Mouse (Mus musculus) lung, embryonic 15.5 days (tissue): Measurements from ENCODE around the gene Nkd1. TPM values are rescaled to one million over a fixed set of nuclear protein-coding genes. Genes with fewer than 3 reads are reported as not detected.

ENCODE experiments used
- ATAC-seq: fragments of 200-750 bp; cut with Nextera tagmentation; 2 replicates; pipeline ENCODE4 v1.8.0; 2017; ENCODE audit warnings: moderate number of reproducible peaks, borderline replicate concordance; ENCODE audit not compliant: low FRiP score, low TSS enrichment; ENCODE audit errors: extremely low read depth
- H3K27ac ChIP-seq: fragments of 300-500 bp; sonication (generic); 2 replicates; pipeline ENCODE4 v1.5.1; 2015; ENCODE audit warnings: moderate library complexity, mild to moderate bottlenecking, inconsistent platforms
- H3K27me3 ChIP-seq: fragments of 300-500 bp; sonication (generic); 2 replicates; pipeline ENCODE4 v1.6.1; 2015; ENCODE audit warnings: inconsistent platforms
- H3K36me3 ChIP-seq: fragments of 300-500 bp; sonication (generic); 2 replicates; pipeline ENCODE4 v1.6.1; 2015; ENCODE audit warnings: inconsistent platforms
- H3K4me1 ChIP-seq: fragments of 300-500 bp; sonication (generic); 2 replicates; pipeline ENCODE4 v1.6.1; 2015; ENCODE audit warnings: inconsistent platforms
- H3K4me2 ChIP-seq: fragments of 300-500 bp; sonication (generic); 2 replicates; pipeline ENCODE4 v1.6.1; 2015; ENCODE audit warnings: inconsistent platforms, mild to moderate bottlenecking, moderate library complexity
- H3K4me3 ChIP-seq: fragments of 300-500 bp; sonication (generic); 2 replicates; pipeline ENCODE4 v1.5.1; 2015; ENCODE audit warnings: mild to moderate bottlenecking, inconsistent platforms
- H3K9ac ChIP-seq: fragments of 300-500 bp; sonication (generic); 2 replicates; pipeline ENCODE4 v1.6.1; 2015; ENCODE audit warnings: inconsistent platforms
- H3K9me3 ChIP-seq: fragments of 300-500 bp; sonication (generic); 2 replicates; pipeline ENCODE4 v1.6.1; 2016; ENCODE audit warnings: inconsistent platforms
- WGBS: fragments of 180-500 bp; shearing (Covaris S2); methylation state at CpG from one replicate; pipeline ENCODE4 v1.1.7; 2015; 5-methylcytosine and 5-hydroxymethylcytosine counted together
- polyA plus RNA-seq: library from polyadenylated mRNA; unstranded; fragments of >200 nt; fragmentation: Nextera tagmentation; extraction: Ambion mirVana; gene quantifications from 2 replicates; pipeline ENCODE4 v1.2.1, GENCODE M21; 2015

Nkd1 gene
- polyA plus RNA-seq, 1 experiment from 2014 or later, result 56.4 TPM

DNA sequence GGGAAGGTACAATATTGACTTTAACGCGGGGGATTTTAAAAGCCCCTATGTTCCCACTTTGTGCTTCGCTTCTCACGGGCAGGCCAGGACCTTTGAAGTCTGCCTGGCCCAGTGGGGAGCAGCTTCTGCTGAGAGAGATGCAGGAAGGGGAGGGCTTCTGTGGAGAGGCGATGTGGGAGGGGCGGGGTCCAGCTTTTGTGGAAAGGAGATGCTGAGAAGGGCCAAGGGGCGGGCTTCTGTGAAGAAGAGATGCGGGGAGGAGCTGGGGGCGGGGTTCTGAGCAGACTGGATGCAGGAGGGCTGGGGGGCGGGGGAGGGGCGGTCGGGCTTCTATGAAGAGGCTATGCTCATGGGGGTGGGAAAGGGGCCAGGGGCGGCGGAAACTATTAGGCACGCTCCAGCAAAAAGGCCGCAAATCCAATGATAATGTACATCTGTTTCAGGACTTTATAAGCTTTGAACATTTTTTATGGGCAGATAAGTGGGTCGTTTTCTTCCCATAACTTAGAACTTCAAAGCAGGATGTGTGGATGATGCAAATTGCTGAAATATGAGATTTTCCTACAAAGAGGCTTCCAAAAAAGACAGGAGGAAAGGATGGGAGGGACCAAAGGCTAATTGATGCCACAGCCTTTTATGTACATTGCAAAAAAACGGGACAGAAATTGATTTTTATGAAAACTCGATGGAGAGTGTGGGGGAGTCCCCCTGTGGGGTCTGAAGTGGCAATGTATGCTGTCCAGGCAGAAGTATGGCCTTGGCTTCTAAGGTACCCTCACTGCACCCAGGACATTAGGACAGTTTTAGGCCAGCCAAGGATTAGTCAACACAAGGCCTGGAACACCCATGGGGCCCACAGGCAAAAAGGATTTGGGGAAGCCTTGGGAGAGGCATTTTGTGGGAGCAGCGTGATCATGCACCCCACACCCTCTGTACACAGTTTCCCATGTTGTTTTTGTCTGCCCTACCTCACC lies 83.2 kb downstream of the Nkd1 start:
- WGBS, result 5% methylated on average over 18 of the region's 20 CpGs
- Histone ChIP-seq H3K4me3 (peak overlapping the region; percentile 18; the same call in 1 of the 2 replicates), H3K4me1 (peaks cover 29% of the 10 kb centered on the region), H3K4me2 (peak overlapping the region; percentile 54), H3K9ac (no peak overlapping the region), H3K36me3 (no peaks in the 10 kb centered on the region), H3K9me3 (0 out of 2 replicates have a peak, but pooled peaks cover 3% of the 10 kb centered on the region), H3K27ac (peak overlapping the region; percentile 89), H3K27me3 (no peaks in the 10 kb centered on the region)
- peak; percentile 89 for ATAC-seq

GRCm38 (mm10) chr8:88605361-88606040 lies 84.3 kb downstream of the Nkd1 start:
- no peak overlapping the region for H3K4me2 ChIP-seq
- no peaks in the 10 kb centered on the region for H3K36me3 ChIP-seq
- peaks cover 29% of the 10 kb centered on the region for H3K4me1 ChIP-seq
- H3K4me3 ChIP-seq, result no peak overlapping the region
- peak overlapping the region; percentile 89; the same call in 1 of the 2 replicates for H3K27ac ChIP-seq
- no peaks in the 10 kb centered on the region for H3K27me3 ChIP-seq
- H3K9me3 ChIP-seq, result 0 out of 2 replicates have a peak, but pooled peaks cover 3% of the 10 kb centered on the region
- ATAC-seq, result 0 out of 2 replicates have a peak, but pooled peaks have one; percentile 15
- no peak overlapping the region for H3K9ac ChIP-seq
- 22% methylated on average over 13 of the region's 13 CpGs for WGBS

GRCm38 (mm10) chr8:88609036-88609435 lies 87.9 kb downstream of the Nkd1 start:
- Histone ChIP-seq H3K9ac (no peak overlapping the region), H3K9me3 (no peaks in the 10 kb centered on the region), H3K4me3 (no peak overlapping the region), H3K4me2 (no peak overlapping the region), H3K4me1 (peaks cover 19% of the 10 kb centered on the region), H3K36me3 (no peaks in the 10 kb centered on the region), H3K27me3 (no peaks in the 10 kb centered on the region), H3K27ac (no peak overlapping the region)
- ATAC-seq, result no peak
- WGBS, result 79% methylated on average over 8 of the region's 8 CpGs

DNA sequence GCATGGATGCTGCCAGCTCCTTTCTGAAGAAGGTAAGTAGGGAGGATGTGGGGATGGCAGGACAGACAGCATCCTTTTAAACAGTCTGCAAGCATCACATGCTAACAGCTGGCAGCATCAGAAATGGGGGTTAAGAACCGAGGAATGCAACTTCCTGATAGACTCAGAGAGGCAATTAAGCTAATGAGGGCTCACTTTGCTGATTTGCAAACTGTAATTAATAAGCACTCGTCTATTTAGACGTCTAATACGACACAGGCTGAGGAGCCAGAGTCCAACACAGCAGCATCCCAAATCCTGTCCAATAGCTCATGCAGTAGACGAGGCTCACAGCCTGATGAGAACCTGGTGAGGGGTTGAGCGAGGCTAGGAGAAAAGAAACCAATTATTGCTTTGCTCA lies 89.1 kb downstream of the Nkd1 start:
- 69% methylated on average over 6 of the region's 6 CpGs for WGBS
- Histone ChIP-seq H3K9ac (no peak overlapping the region), H3K9me3 (no peaks in the 10 kb centered on the region), H3K36me3 (no peaks in the 10 kb centered on the region), H3K4me3 (no peak overlapping the region), H3K27ac (no peak overlapping the region), H3K4me1 (peaks cover 7% of the 10 kb centered on the region), H3K4me2 (no peak overlapping the region), H3K27me3 (no peaks in the 10 kb centered on the region)
- no peak for ATAC-seq

DNA sequence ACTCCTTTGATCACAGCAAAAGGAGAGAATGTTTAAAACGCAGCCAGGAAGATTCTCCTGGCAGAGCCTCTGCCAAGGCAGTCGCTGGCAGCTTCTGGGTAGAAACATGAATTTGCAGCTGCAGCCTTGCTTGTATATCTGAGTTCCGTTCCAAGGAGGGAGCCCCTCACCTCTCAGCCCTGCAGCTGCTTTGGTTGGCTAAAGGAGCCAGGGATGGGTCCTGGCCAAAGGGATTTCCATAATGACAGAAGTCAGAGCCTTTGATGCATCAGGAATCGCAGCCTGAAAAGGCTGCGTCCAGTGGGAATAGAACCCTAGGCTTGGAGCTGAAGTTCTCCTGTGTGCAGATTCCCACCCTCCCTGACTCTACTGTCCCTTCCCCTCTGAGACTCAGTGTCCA lies 93.8 kb downstream of the Nkd1 start:
- Histone ChIP-seq H3K27me3 (no peaks in the 10 kb centered on the region), H3K4me3 (no peak overlapping the region), H3K4me2 (no peak overlapping the region), H3K36me3 (no peaks in the 10 kb centered on the region), H3K9ac (no peak overlapping the region), H3K9me3 (no peaks in the 10 kb centered on the region), H3K27ac (no peak overlapping the region), H3K4me1 (no peaks in the 10 kb centered on the region)
- ATAC-seq, result no peak
- WGBS, result 41% methylated on average over 5 of the region's 5 CpGs

GRCm38 (mm10) chr8:88618612-88619011 lies 97.5 kb downstream of the Nkd1 start:
- Histone ChIP-seq H3K9ac (no peak overlapping the region), H3K4me3 (no peak overlapping the region), H3K4me1 (peaks cover 6% of the 10 kb centered on the region; the same call in 1 of the 2 replicates), H3K9me3 (no peaks in the 10 kb centered on the region), H3K4me2 (no peak overlapping the region), H3K36me3 (no peaks in the 10 kb centered on the region), H3K27ac (no peak overlapping the region), H3K27me3 (peaks cover 6% of the 10 kb centered on the region; the same call in 1 of the 2 replicates)
- no peak for ATAC-seq
- 33% methylated on average over 5 of the region's 5 CpGs for WGBS

- Histone ChIP-seq H3K27ac (no peak overlapping the region), H3K4me2 (no peak overlapping the region), H3K27me3 (peaks cover 6% of the 10 kb centered on the region; the same call in 1 of the 2 replicates), H3K9ac (no peak overlapping the region), H3K9me3 (no peaks in the 10 kb centered on the region), H3K4me1 (peaks cover 6% of the 10 kb centered on the region; the same call in 1 of the 2 replicates), H3K4me3 (no peak overlapping the region), H3K36me3 (no peaks in the 10 kb centered on the region)
- no peak for ATAC-seq
- 63% methylated on average over 3 of the region's 3 CpGs for WGBS
Observed at GRCm38 (mm10) chr8:88619513-88619912, 98.4 kb downstream of the Nkd1 start.

DNA sequence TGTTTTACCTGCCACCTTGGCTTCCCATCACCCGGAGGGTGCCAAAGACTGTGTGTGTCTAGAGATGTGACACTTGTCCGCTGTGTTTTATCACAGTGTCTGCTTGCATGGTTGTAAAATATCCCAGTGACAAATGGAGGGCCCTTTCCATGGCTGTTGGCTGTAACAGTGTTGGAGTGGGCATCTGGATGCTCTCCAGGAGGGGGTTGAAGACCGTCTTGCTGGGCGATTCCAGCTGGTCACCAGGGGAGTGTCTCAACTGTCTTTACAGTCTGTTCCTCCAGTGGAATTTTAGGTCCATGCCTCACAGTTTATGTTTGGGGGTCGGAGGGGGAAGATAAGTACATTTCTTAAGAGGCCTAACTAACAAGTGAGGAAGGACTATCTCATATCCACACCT lies 99.8 kb downstream of the Nkd1 start:
- H3K9ac ChIP-seq, result no peak overlapping the region
- H3K4me1 ChIP-seq, result peaks cover 6% of the 10 kb centered on the region; the same call in 1 of the 2 replicates
- WGBS, result 45% methylated on average over 5 of the region's 5 CpGs
- no peak overlapping the region for H3K4me2 ChIP-seq
- no peaks in the 10 kb centered on the region for H3K36me3 ChIP-seq
- H3K27ac ChIP-seq, result no peak overlapping the region
- no peaks in the 10 kb centered on the region for H3K9me3 ChIP-seq
- no peak overlapping the region for H3K4me3 ChIP-seq
- peaks cover 11% of the 10 kb centered on the region for H3K27me3 ChIP-seq
- ATAC-seq, result no peak

GRCm38 (mm10) chr8:88621408-88621807 lies 100.3 kb downstream of the Nkd1 start:
- H3K9me3 ChIP-seq, result no peaks in the 10 kb centered on the region
- ATAC-seq, result no peak
- no peak overlapping the region for H3K4me2 ChIP-seq
- H3K4me3 ChIP-seq, result no peak overlapping the region
- peaks cover 16% of the 10 kb centered on the region for H3K27me3 ChIP-seq
- no peak overlapping the region for H3K27ac ChIP-seq
- peaks cover 6% of the 10 kb centered on the region; the same call in 1 of the 2 replicates for H3K4me1 ChIP-seq
- no peak overlapping the region for H3K9ac ChIP-seq
- 0% methylated on average over 8 of the region's 8 CpGs for WGBS
- no peaks in the 10 kb centered on the region for H3K36me3 ChIP-seq

DNA sequence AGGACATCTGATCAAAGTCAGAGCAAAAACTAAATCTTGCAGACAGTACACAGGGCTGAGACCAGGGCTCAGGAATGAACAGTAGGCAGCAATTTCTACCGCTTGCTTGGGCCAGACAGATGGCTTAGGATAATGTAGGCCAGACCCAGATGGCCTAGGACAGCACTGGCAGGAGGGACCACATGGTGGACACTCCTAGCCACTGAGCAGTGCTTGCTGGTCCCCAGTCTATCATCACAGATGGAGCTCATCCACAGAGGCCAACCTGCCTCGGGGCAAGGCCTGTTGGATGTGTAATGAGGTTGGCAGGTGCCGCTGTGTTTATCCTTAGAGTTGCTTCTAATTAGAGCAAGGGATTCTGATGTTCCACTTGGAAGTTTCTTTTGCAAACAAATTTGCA lies 102.2 kb downstream of the Nkd1 start:
- Histone ChIP-seq H3K27ac (no peak overlapping the region), H3K4me3 (no peak overlapping the region), H3K4me2 (no peak overlapping the region), H3K9ac (no peak overlapping the region), H3K36me3 (no peaks in the 10 kb centered on the region), H3K27me3 (peaks cover 29% of the 10 kb centered on the region), H3K4me1 (peaks cover 18% of the 10 kb centered on the region), H3K9me3 (no peaks in the 10 kb centered on the region)
- 74% methylated on average over 3 of the region's 3 CpGs for WGBS
- no peak for ATAC-seq

DNA sequence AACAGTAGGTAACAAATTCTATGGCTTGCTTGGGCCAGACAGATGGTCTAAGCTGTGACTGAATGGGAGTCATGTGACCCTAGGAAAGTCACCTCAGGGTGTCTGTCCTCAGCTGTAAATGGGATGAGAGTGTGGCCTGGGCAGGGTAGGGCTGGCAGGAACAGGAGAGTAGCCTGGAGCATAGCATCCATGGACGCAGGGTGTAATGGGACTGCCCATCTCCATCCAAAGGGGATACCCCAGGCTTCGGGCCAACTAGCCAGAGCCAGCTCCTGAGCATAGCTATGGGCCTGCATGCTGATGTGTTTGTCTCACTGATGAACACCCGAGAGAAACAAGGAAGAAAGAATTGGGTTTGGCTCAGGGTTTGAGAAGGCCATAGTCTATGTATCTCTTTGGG lies 103.1 kb downstream of the Nkd1 start:
- H3K4me1 ChIP-seq, result peaks cover 19% of the 10 kb centered on the region

DNA sequence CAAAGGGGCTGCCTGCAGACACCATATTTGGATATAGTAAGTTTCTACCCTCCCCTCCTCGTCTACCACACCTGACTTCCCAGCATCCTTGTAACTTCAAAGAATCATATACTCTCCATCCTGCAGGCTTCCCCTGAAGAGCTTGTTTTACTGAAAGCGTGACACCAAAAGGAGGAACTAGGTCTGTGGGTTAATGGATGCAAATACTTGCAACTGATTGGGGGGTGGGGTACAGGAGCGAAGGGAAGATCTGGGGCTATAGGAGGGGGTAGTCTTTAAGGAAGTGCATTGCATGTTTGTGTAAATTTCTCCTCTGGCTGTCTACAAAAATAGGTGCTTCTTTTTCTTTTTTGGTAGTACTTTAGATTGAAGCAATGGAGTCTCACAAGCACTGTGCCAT lies 105.3 kb downstream of the Nkd1 start:
- peaks cover 38% of the 10 kb centered on the region for H3K27me3 ChIP-seq
- H3K9me3 ChIP-seq, result no peaks in the 10 kb centered on the region

More for the DNA sequence above, 103.1 kb downstream of the Nkd1 start:
- Histone ChIP-seq H3K4me3 (no peak overlapping the region), H3K27ac (no peak overlapping the region), H3K9me3 (no peaks in the 10 kb centered on the region), H3K9ac (no peak overlapping the region), H3K36me3 (no peaks in the 10 kb centered on the region), H3K4me2 (no peak overlapping the region), H3K27me3 (peaks cover 38% of the 10 kb centered on the region)
- no peak for ATAC-seq
- 76% methylated on average over 3 of the region's 3 CpGs for WGBS

More for the DNA sequence above, 105.3 kb downstream of the Nkd1 start:
- no peak overlapping the region for H3K4me3 ChIP-seq
- peaks cover 13% of the 10 kb centered on the region; the same call in 1 of the 2 replicates for H3K4me1 ChIP-seq
- no peaks in the 10 kb centered on the region for H3K36me3 ChIP-seq
- H3K9ac ChIP-seq, result no peak overlapping the region
- 61% methylated on average over 3 of the region's 3 CpGs for WGBS
- H3K4me2 ChIP-seq, result no peak overlapping the region
- no peak overlapping the region for H3K27ac ChIP-seq
- ATAC-seq, result no peak
